Mouse (Mus musculus): ENCODE measurements around the gene Rapgef2. TPM values are rescaled to one million over a fixed set of nuclear protein-coding genes. Genes with fewer than 3 reads are reported as not detected.
A peak's percentile ranks its signal among the peaks of the same experiment; 100 is the strongest.

Gene Rapgef2
- total RNA-seq, 4 experiments from 2014 or later = 140 to 179 (median 158) TPM

GRCm38 (mm10) chr3:79168168-79168827 lies 118.0 kb downstream of the Rapgef2 start:
- DNase-seq (ENCODE audit: low spot score in 2 of 2) = no peak

- DNase-seq (ENCODE audit: low spot score in 2 of 2) = no peak
These were observed 118.7 kb downstream of the Rapgef2 start for GRCm38 (mm10) chr3:79167586-79167985.

DNA sequence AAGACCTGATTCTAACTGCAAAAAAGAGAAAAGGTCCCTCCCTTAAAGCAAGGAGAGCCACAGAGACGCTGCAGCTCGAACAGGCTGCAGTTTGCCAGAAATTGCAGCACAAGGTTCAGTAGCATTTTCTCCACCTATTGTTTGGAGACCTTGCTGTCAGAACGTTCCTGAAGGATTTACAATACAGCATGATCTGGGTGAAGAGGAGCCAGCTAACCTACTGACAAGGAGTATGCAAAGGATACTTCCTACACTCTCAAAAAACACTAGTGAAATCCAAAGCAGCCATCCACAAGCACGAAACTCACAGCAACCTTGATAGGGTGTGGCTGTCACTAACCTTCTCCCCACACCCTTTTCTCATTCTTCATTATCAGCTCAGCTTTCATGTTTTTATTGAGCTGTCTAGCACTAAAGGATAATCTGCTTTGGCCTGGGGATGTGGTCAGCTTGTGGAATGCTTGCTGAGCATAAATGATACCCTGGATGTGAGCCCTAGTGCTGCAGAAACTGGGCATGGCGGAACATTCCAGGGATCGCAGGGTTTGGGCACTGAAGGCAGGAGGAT lies 124.4 kb downstream of the Rapgef2 start:
- DNase-seq (ENCODE audit: low spot score in 2 of 2) = no peak

- DNase-seq (ENCODE audit: low spot score in 2 of 2) = no peak
These were observed 125.1 kb downstream of the Rapgef2 start for GRCm38 (mm10) chr3:79161093-79161723.

- DNase-seq (ENCODE audit: low spot score in 2 of 2) = no peak
These were observed 128.1 kb downstream of the Rapgef2 start for GRCm38 (mm10) chr3:79158254-79158653.

GRCm38 (mm10) chr3:79153039-79153487 lies 133.3 kb downstream of the Rapgef2 start:
- no peak for DNase-seq (ENCODE audit: low spot score in 2 of 2)

DNA sequence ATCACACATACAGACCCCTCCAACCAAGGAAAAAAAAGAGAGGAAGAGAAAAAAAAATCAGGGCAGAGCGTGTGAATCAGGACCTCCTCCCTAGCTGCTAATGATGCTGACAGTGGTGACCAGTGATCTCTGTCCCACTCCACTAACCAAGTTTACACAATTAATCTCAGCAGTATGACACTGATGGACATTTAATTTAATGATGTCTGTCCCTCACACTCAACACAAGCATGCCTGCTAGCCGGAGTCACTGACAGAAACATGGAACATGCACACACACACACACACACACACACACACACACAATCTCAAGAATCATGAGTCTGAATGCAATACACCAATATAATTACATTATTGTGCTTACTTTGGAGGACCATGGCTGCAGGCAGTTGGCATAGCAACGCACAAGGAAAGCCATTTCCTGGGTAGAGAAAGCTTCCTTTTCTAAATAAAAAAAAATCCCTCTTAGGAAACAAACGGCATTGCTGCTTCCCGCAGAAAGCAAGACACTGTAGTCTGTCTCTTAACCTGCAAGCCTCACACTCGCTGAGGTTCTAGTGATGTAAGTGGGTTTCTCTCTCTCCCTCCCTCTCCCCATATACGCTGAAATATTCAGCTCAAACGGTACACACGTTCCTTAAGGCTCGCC lies 140.8 kb downstream of the Rapgef2 start:
- DNase-seq (ENCODE audit: low spot score in 2 of 2) = no peak

GRCm38 (mm10) chr3:79144672-79145406 lies 141.5 kb downstream of the Rapgef2 start:
- peak; percentile 63 to 65 for DNase-seq (ENCODE audit: low spot score in 2 of 2)

- DNase-seq (ENCODE audit: low spot score in 2 of 2) = no peak
These were observed 142.2 kb downstream of the Rapgef2 start for GRCm38 (mm10) chr3:79144085-79144484.

GRCm38 (mm10) chr3:79139245-79139644 lies 147.1 kb downstream of the Rapgef2 start:
- DNase-seq (ENCODE audit: low spot score in 2 of 2) = no peak

- no peak for DNase-seq (ENCODE audit: low spot score in 2 of 2)
These were observed 147.7 kb downstream of the Rapgef2 start for GRCm38 (mm10) chr3:79138601-79139000.

- no peak for DNase-seq (ENCODE audit: low spot score in 2 of 2)
These were observed 155.3 kb downstream of the Rapgef2 start for GRCm38 (mm10) chr3:79130991-79131390.

DNA sequence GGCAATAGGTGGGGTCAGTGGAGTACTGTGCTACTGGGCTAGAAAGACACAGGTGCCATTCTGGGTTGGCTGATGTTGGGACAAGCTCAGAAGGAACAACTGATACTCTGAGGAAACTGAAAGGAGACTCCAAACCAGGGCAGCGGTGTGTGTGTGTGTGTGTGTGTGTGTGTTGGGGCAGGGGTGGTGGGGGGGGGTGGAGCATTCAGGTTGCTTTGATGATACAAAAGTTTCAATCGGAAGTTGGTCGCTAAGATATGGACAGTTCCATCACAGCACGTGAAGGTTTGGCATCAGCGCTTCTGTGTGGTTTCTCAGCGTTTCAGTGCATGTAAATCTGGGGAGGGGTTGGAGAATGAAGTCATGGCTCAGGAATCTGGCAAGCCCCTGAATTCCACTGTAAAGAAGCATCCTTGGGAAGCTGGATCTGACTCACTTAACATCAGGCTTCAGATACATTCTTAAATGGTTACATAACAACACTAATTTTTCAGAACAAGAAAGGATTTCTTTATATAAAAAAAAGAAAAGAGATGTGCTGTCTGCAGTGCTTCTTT lies 157.2 kb downstream of the Rapgef2 start:
- no peak for DNase-seq (ENCODE audit: low spot score in 2 of 2)

GRCm38 (mm10) chr3:79127797-79128196 lies 158.5 kb downstream of the Rapgef2 start:
- DNase-seq (ENCODE audit: low spot score in 2 of 2) = no peak

- no peak for DNase-seq (ENCODE audit: low spot score in 2 of 2)
These were observed 159.5 kb downstream of the Rapgef2 start for GRCm38 (mm10) chr3:79126857-79127256.

GRCm38 (mm10) chr3:79121391-79121790 lies 164.9 kb downstream of the Rapgef2 start:
- DNase-seq (ENCODE audit: low spot score in 2 of 2) = no peak

GRCm38 (mm10) chr3:79119983-79120382 lies 166.3 kb downstream of the Rapgef2 start:
- no peak for DNase-seq (ENCODE audit: low spot score in 2 of 2)

DNA sequence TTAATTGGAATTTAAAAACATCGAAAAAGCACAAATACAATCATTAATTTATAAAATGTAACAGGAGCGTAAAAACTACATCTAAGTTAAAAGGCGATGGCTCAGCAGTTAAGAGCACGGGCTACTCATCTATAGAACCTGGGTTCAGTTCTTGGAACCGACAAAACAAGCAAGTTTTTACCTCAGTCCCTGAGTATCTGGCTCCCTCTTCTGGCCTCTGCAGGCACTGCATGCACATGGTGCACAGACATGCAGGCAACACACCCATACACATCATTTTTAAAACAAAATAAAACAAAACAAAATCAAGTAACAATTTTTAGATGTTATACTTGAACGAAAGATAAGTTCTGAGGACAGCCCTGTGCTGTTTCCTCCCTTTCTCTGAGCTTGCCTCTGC lies 176.2 kb downstream of the Rapgef2 start:
- no peak for DNase-seq (ENCODE audit: low spot score in 2 of 2)

GRCm38 (mm10) chr3:79108246-79108645 lies 178.1 kb downstream of the Rapgef2 start:
- DNase-seq (ENCODE audit: low spot score in 2 of 2) = no peak

- DNase-seq (ENCODE audit: low spot score in 2 of 2) = no peak
These were observed 180.0 kb downstream of the Rapgef2 start for GRCm38 (mm10) chr3:79106360-79106759.

DNA sequence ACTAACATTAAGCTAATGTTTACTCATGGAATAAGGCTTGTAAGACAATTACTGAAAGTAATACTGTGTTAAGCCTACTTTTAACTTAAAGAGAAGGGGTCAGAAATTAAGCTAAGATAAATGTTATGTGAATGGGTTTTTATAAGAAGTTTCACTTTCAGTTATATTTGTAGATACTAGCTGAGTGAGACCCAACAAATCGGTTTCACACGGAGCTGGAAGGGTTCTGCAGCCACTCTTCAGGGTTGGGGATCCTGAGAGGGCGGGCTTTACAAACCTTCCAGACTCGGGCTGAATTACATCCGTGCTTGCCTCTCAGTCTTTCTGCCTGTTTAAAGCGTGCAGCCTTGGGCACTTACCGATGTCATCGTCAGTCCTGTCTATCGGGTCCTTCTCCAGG lies 182.7 kb downstream of the Rapgef2 start:
- no peak for DNase-seq (ENCODE audit: low spot score in 2 of 2)

Measured in layer of hippocampus, adult 8-10 months (tissue).